Mouse (Mus musculus): ENCODE results near the gene Vmn2r95.

DNA sequence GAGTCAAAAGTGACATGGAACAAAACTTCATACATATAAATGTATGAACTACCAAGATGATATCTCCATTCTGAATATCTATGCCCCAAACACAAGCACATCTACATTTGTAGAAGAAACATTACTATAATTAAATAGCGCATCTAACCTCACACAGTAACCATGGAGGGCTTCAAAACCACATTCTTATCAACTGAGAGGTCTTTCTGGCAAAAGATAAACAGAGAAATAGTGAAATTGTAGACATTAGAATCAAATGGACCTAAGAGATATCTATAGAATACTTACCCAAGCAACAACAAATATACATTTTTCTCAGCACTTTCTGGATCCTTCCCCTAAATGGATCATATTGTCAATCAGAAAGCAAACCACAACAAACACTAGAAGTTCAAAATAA lies 56.0 kb downstream of the Vmn2r95 start:
- TF ChIP-seq POLR2A (IDR thresholded peaks at IDR 0.05; ENCODE audit: extremely low read depth, insufficient read depth, low read length) (no peak), CTCF (IDR thresholded peaks at IDR 0.05; ENCODE audit: extremely low read depth, insufficient read depth, low read length) (no peak)

All from cortical plate, adult 2 months (tissue).